Mouse (Mus musculus): ENCODE measurements around the gene Bhmt2. TPM values are rescaled to one million over a fixed set of nuclear protein-coding genes. Genes with fewer than 3 reads are reported as not detected.
A peak's percentile ranks its signal among the peaks of the same experiment; 100 is the strongest.

Gene Bhmt2
- 0.19 TPM in 1 of 2 replicates, not detected in the other for polyA plus RNA-seq (2015; fragmentation: Nextera tagmentation; extraction: Ambion mirVana)

DNA sequence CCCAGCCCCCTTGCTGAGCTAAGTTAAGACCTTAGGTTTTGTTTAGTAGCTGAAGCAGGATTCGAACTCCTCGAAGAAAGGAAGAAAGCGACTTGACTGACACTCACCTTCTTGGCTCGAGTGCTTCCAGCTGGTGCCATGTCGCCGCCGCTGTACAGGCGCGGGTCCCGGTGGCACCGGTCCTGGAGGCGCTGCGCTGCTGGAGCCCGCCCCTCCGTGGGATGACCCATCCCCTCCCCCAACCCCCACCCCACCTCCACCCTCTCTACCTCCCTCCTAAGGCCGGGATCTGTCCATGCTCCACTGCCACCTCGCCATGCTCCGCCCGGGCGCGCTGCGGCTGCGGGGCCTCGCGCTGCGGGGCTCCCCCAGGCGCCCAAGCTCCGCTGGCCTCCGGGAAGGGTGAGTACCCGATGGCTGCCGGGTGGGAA is at the start of gene Bhmt2, which contains the start of gene Dmgdh:
Bhmt2 (minus strand) TSS at position 172 of the 431 bp plus-strand sequence.
Dmgdh (plus strand) TSS at position 303 of the 431 bp plus-strand sequence.
- no peaks in the 10 kb centered on the region for H3K36me3 ChIP-seq (ENCODE audit: control insufficient read depth, insufficient read depth, low read length)
- 5% methylated on average over 31 of the region's 31 CpGs for WGBS
- no peak for ATAC-seq
- H3K9me3 ChIP-seq (replicated peaks; ENCODE audit: control insufficient read depth, low read length, poor library complexity, severe bottlenecking), result no peaks in the 10 kb centered on the region
- no peak within 1 kb of the TSS for H3K4me3 ChIP-seq (ENCODE audit: low read depth, low read length)
- H3K27me3 ChIP-seq (ENCODE audit: control insufficient read depth, insufficient read depth, low read depth, low read length), result no peaks in the 10 kb centered on the region
- H3K27ac ChIP-seq (ENCODE audit: low read length), result no peak within 1 kb of the TSS
- H3K4me1 ChIP-seq (ENCODE audit: control insufficient read depth, insufficient read depth, low read length), result no peaks in the 10 kb centered on the region
- H3K4me2 ChIP-seq (ENCODE audit: low read length), result peak within 1 kb of the TSS; percentile 1; the same call in 1 of the 2 replicates
- H3K9ac ChIP-seq (ENCODE audit: low read depth, low read length), result no peak within 1 kb of the TSS

DNA sequence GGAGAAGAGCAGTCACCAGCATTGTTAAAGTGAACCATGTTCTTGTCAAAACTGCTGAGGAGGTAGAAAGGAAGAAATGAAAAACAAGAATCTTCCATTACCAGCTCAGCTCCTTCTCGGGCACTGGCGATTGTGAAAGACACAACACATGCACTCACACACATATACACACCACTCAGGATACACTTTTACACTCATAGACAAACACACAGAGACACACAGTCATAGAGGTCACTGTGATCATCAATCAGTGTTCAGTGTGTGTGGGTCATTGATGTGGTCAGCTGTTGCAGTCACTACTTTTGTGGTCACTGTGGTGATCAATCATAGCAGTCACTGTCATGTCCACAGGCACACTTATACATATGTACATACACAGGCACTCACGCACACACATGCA is 49.4 kb upstream of the Bhmt2 start:
- H3K27me3 ChIP-seq (ENCODE audit: control insufficient read depth, insufficient read depth, low read depth, low read length), result no peaks in the 10 kb centered on the region
- H3K4me3 ChIP-seq (ENCODE audit: low read depth, low read length), result no peak overlapping the region
- no peaks in the 10 kb centered on the region for H3K36me3 ChIP-seq (ENCODE audit: control insufficient read depth, insufficient read depth, low read length)
- ATAC-seq, result no peak
- peaks cover 5% of the 10 kb centered on the region; the same call in 1 of the 2 replicates for H3K4me1 ChIP-seq (ENCODE audit: control insufficient read depth, insufficient read depth, low read length)
- no peak overlapping the region for H3K4me2 ChIP-seq (ENCODE audit: low read length)
- H3K9ac ChIP-seq (ENCODE audit: low read depth, low read length), result no peak overlapping the region
- H3K9me3 ChIP-seq (replicated peaks; ENCODE audit: control insufficient read depth, low read length, poor library complexity, severe bottlenecking), result no peaks in the 10 kb centered on the region
- no peak overlapping the region for H3K27ac ChIP-seq (ENCODE audit: low read length)
- WGBS, result 83% methylated on average over 3 of the region's 3 CpGs

DNA sequence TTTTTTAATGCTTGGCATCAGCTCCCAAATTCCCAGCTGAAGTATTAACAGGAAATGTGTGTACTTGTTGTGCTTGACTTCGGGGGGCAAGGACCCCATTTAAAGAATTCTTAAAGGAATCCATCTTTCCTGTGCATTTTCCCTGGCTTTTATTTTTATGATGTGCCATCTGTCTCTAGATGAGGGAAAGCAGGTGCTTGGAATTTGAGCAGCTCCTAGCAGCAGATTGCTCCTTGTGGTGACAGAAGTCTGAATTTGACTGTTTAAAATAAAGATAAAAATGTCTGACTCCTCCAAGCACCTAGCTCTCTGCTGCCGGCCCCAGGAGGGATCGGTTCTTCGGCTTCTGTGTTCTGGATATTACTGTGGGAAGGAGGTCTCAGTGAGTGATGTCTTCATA is 47.8 kb upstream of the Bhmt2 start:
- Histone ChIP-seq H3K4me1 (ENCODE audit: control insufficient read depth, insufficient read depth, low read length) (peaks cover 5% of the 10 kb centered on the region; the same call in 1 of the 2 replicates), H3K36me3 (ENCODE audit: control insufficient read depth, insufficient read depth, low read length) (no peaks in the 10 kb centered on the region), H3K27me3 (ENCODE audit: control insufficient read depth, insufficient read depth, low read depth, low read length) (no peaks in the 10 kb centered on the region), H3K4me3 (ENCODE audit: low read depth, low read length) (no peak overlapping the region), H3K9ac (ENCODE audit: low read depth, low read length) (no peak overlapping the region), H3K27ac (ENCODE audit: low read length) (no peak overlapping the region), H3K4me2 (ENCODE audit: low read length) (no peak overlapping the region), H3K9me3 (replicated peaks; ENCODE audit: control insufficient read depth, low read length, poor library complexity, severe bottlenecking) (no peaks in the 10 kb centered on the region)
- 78% methylated on average over 4 of the region's 4 CpGs for WGBS
- ATAC-seq, result no peak

DNA sequence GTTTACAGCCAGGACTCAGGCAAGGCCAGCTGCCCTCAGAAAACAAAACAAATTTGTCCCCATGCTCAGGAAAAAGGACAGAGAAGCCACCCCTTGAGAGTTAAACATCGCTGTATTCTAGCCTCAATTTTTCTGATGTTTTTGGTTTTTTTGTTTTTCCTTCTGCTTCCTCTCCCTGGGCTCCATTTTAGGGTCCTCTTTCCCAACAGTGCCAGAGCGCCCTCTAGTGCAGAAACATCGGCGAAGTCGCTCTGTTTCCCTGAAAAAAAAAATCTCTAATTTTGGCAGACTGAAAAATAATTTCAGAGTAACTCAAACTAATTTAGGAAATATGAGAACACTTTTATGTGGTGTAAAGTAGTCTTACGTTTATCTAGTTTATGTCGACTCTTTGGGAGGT is 44.8 kb upstream of the Bhmt2 start:
- Histone ChIP-seq H3K36me3 (ENCODE audit: control insufficient read depth, insufficient read depth, low read length) (no peaks in the 10 kb centered on the region), H3K9ac (ENCODE audit: low read depth, low read length) (no peak overlapping the region)
- 4% methylated on average over 7 of the region's 7 CpGs for WGBS

DNA sequence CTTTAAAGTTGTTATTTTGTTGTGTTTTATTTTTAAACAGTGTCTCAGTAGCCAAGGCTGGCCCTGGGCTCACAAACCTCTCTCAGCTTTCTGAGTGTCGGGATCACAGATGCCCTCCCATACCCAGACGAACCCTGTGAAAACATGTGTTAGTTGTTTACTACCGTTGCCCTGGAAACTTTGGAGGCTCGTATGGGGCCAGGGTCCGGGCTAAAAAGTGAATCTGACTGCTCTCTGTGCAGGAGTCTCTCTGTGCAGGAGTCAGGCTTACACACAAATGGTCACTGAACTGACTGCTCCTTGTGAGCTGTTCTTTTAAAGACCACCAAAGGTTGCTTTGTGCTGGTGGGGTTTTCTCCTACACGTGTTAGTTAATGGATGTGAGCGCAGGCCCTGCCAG is 43.0 kb upstream of the Bhmt2 start:
- ATAC-seq, result no peak
- no peak overlapping the region for H3K27ac ChIP-seq (ENCODE audit: low read length)
- H3K27me3 ChIP-seq (ENCODE audit: control insufficient read depth, insufficient read depth, low read depth, low read length), result no peaks in the 10 kb centered on the region
- H3K9me3 ChIP-seq (replicated peaks; ENCODE audit: control insufficient read depth, low read length, poor library complexity, severe bottlenecking), result no peaks in the 10 kb centered on the region
- peaks cover 2% of the 10 kb centered on the region; the same call in 1 of the 2 replicates for H3K4me1 ChIP-seq (ENCODE audit: control insufficient read depth, insufficient read depth, low read length)
- H3K4me2 ChIP-seq (ENCODE audit: low read length), result no peak overlapping the region
- no peaks in the 10 kb centered on the region for H3K36me3 ChIP-seq (ENCODE audit: control insufficient read depth, insufficient read depth, low read length)
- H3K4me3 ChIP-seq (ENCODE audit: low read depth, low read length), result no peak overlapping the region
- WGBS, result 38% methylated on average over 7 of the region's 7 CpGs
- no peak overlapping the region for H3K9ac ChIP-seq (ENCODE audit: low read depth, low read length)

More for the DNA sequence above, 44.8 kb upstream of the Bhmt2 start:
- no peak overlapping the region for H3K4me2 ChIP-seq (ENCODE audit: low read length)
- peaks cover 2% of the 10 kb centered on the region; the same call in 1 of the 2 replicates for H3K4me1 ChIP-seq (ENCODE audit: control insufficient read depth, insufficient read depth, low read length)
- no peak overlapping the region for H3K27ac ChIP-seq (ENCODE audit: low read length)
- peak; percentile 50; the same call in 1 of the 2 replicates for ATAC-seq
- H3K27me3 ChIP-seq (ENCODE audit: control insufficient read depth, insufficient read depth, low read depth, low read length), result no peaks in the 10 kb centered on the region
- H3K9me3 ChIP-seq (replicated peaks; ENCODE audit: control insufficient read depth, low read length, poor library complexity, severe bottlenecking), result no peaks in the 10 kb centered on the region
- no peak overlapping the region for H3K4me3 ChIP-seq (ENCODE audit: low read depth, low read length)

DNA sequence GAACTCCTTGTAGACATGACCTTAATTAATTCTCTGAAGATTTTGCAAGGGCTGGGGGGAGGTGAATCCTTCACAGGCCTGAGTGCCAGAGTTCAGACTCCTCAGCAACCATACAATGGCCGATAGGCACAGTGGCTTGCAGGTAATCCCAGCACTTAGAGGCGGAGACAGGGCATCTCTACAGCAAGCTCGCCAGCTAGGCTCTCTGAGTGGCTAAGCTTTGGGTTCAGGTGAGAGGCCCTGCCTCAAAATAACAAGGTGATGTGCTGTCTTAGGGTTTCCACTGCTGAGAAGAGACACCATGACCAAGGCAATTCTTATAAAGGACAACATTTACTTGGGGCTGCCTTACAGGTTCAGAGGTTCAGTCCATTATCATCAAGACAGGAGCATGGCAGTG is 39.7 kb upstream of the Bhmt2 start:
- Histone ChIP-seq H3K27me3 (ENCODE audit: control insufficient read depth, insufficient read depth, low read depth, low read length) (no peaks in the 10 kb centered on the region), H3K4me2 (ENCODE audit: low read length) (no peak overlapping the region), H3K4me1 (ENCODE audit: control insufficient read depth, insufficient read depth, low read length) (peaks cover 2% of the 10 kb centered on the region; the same call in 1 of the 2 replicates), H3K9ac (ENCODE audit: low read depth, low read length) (no peak overlapping the region), H3K27ac (ENCODE audit: low read length) (no peak overlapping the region), H3K9me3 (replicated peaks; ENCODE audit: control insufficient read depth, low read length, poor library complexity, severe bottlenecking) (no peaks in the 10 kb centered on the region), H3K4me3 (ENCODE audit: low read depth, low read length) (no peak overlapping the region), H3K36me3 (ENCODE audit: control insufficient read depth, insufficient read depth, low read length) (no peaks in the 10 kb centered on the region)
- no peak for ATAC-seq
- WGBS, result 90% methylated on average over 3 of the region's 3 CpGs

DNA sequence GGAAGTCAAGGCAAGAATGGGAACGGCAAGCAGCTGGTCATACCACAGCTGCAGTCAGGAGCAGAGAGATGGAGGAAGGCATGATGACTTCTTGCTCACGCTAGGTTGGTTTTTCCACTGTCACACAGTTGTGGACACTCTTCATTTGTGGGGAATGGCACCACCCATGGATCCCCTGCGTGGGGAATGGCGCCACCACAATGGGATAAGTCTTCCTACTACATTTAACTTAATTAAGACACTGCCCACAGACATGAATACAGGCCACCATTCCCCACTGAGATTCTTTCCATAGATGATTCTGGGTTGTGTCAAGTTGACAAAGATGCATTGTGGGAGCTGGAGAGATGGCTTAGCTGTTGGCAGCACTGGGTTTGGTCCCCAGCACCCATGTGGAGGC is 38.3 kb upstream of the Bhmt2 start:
- Histone ChIP-seq H3K4me2 (ENCODE audit: low read length) (no peak overlapping the region), H3K4me3 (ENCODE audit: low read depth, low read length) (no peak overlapping the region), H3K27ac (ENCODE audit: low read length) (no peak overlapping the region), H3K4me1 (ENCODE audit: control insufficient read depth, insufficient read depth, low read length) (no peaks in the 10 kb centered on the region), H3K9me3 (replicated peaks; ENCODE audit: control insufficient read depth, low read length, poor library complexity, severe bottlenecking) (no peaks in the 10 kb centered on the region), H3K36me3 (ENCODE audit: control insufficient read depth, insufficient read depth, low read length) (no peaks in the 10 kb centered on the region), H3K9ac (ENCODE audit: low read depth, low read length) (no peak overlapping the region), H3K27me3 (ENCODE audit: control insufficient read depth, insufficient read depth, low read depth, low read length) (no peaks in the 10 kb centered on the region)
- ATAC-seq, result no peak
- 94% methylated on average over 4 of the region's 4 CpGs for WGBS

DNA sequence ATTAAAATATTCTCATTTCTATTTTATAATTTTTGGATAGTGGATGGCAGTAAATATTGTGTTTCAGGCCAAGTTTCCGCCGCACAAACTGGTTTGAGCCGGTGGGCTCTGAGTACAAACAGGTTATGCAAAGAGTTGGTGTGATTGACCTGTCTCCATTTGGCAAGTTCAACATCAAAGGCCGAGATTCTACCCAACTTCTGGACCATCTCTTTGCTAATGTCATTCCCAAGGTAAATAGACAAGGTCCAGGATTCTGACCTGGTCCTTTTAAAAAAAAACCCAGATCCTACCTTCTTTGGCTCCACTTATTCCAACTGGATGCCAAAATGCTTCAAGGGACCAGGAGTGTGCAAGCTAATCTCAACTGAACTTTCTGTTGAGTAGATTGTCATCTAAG is 37.1 kb upstream of the Bhmt2 start:
- no peak for ATAC-seq
- H3K36me3 ChIP-seq (ENCODE audit: control insufficient read depth, insufficient read depth, low read length), result no peaks in the 10 kb centered on the region
- H3K27me3 ChIP-seq (ENCODE audit: control insufficient read depth, insufficient read depth, low read depth, low read length), result no peaks in the 10 kb centered on the region
- 94% methylated on average over 4 of the region's 4 CpGs for WGBS
- H3K4me3 ChIP-seq (ENCODE audit: low read depth, low read length), result no peak overlapping the region
- H3K4me1 ChIP-seq (ENCODE audit: control insufficient read depth, insufficient read depth, low read length), result no peaks in the 10 kb centered on the region
- H3K4me2 ChIP-seq (ENCODE audit: low read length), result no peak overlapping the region
- no peak overlapping the region for H3K9ac ChIP-seq (ENCODE audit: low read depth, low read length)
- H3K27ac ChIP-seq (ENCODE audit: low read length), result no peak overlapping the region
- H3K9me3 ChIP-seq (replicated peaks; ENCODE audit: control insufficient read depth, low read length, poor library complexity, severe bottlenecking), result no peaks in the 10 kb centered on the region

DNA sequence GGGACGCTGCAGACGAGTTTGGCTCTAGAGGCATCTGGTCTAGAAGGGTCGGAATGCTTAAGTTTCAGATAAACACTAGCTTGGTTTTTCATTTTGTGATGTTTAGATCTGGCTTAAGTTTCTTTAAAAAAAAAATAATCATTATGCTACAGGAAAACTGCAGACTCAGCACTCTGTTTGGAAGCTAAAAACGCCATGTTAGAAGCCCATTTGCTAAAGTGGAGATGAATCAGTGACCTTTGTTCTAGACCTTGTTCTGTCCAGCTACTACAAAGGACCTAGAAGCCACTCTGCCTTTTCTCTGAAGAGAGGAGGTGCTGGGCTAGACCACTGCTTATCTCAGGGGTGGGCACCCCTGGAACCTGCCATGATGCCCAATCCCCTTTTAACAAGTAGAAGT is 36.2 kb upstream of the Bhmt2 start:
- no peak overlapping the region for H3K4me2 ChIP-seq (ENCODE audit: low read length)
- no peaks in the 10 kb centered on the region for H3K36me3 ChIP-seq (ENCODE audit: control insufficient read depth, insufficient read depth, low read length)
- 92% methylated on average over 4 of the region's 4 CpGs for WGBS
- H3K9ac ChIP-seq (ENCODE audit: low read depth, low read length), result no peak overlapping the region
- H3K27me3 ChIP-seq (ENCODE audit: control insufficient read depth, insufficient read depth, low read depth, low read length), result no peaks in the 10 kb centered on the region
- no peak overlapping the region for H3K4me3 ChIP-seq (ENCODE audit: low read depth, low read length)
- H3K4me1 ChIP-seq (ENCODE audit: control insufficient read depth, insufficient read depth, low read length), result no peaks in the 10 kb centered on the region
- no peak for ATAC-seq
- no peak overlapping the region for H3K27ac ChIP-seq (ENCODE audit: low read length)
- no peaks in the 10 kb centered on the region for H3K9me3 ChIP-seq (replicated peaks; ENCODE audit: control insufficient read depth, low read length, poor library complexity, severe bottlenecking)
